ENCODE assay signal across 8 mouse cellular contexts in the genomic region with DNA sequence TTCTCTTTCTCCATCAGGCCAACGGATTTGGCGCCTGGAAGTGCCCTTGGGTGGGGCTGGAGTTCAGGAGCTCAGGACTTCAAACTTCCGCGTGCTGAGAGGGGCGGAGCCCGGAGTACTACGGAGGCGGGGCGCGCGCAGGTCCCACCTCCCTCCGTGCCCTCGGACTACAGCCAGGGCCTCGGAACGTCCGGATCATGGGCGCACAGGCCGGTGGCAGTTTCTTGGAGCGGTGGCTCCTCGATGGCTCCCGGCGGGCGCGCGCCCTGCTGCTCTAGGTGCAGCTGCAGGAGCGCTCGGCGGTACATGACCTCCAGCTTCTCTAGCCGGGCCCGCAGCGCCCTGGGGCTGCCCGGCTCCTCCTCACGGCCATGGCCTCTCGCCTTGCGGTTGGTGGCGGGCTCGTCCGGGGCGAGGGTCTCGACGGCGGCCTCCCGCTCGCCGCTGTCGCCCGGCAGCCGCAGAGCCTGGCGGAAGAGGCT. TPM values are rescaled to one million over a fixed set of nuclear protein-coding genes. Genes with fewer than 3 reads are reported as not detected.
DNase-seq lines count a peak whose midpoint lies in the region; ATAC-seq lines count a peak whose summit lies in the region.

No protein-coding gene starts in this region.

- peak; percentile 89 for ATAC-seq in heart, embryonic 15.5 days (replicated peaks; ENCODE audit: insufficient number of reproducible peaks, insufficient read depth, low FRiP score, low read depth)
- ATAC-seq in liver, embryonic 13.5 days (ENCODE audit: low read depth) = peak; percentile 90
- peak; percentile 94 for ATAC-seq in stomach, embryonic 16.5 days (ENCODE audit: insufficient read depth, low FRiP score)

- peak overlapping the region; percentile 87 for H3K9ac ChIP-seq in heart, embryonic 15.5 days
- peak overlapping the region; percentile 95 for H3K9ac ChIP-seq in liver, embryonic 13.5 days
- peak overlapping the region; percentile 95 for H3K9ac ChIP-seq in stomach, embryonic 16.5 days (ENCODE audit: low read length)

- H3K9me3 ChIP-seq in forebrain, embryonic 10.5 days = no peaks in the 10 kb centered on the region
- no peaks in the 10 kb centered on the region for H3K9me3 ChIP-seq in heart, embryonic 15.5 days (replicated peaks)
- H3K9me3 ChIP-seq in liver, embryonic 13.5 days (replicated peaks) = no peaks in the 10 kb centered on the region
- no peaks in the 10 kb centered on the region for H3K9me3 ChIP-seq in stomach, embryonic 16.5 days (replicated peaks; ENCODE audit: control insufficient read depth, low read length)

- no peaks in the 10 kb centered on the region for H3K36me3 ChIP-seq in forebrain, embryonic 10.5 days (replicated peaks)
- no peaks in the 10 kb centered on the region for H3K36me3 ChIP-seq in heart, embryonic 15.5 days
- no peaks in the 10 kb centered on the region for H3K36me3 ChIP-seq in liver, embryonic 13.5 days
- H3K36me3 ChIP-seq in stomach, embryonic 16.5 days (ENCODE audit: control insufficient read depth, insufficient read depth, low read length) = no peaks in the 10 kb centered on the region

- H3K4me3 ChIP-seq in forebrain, embryonic 10.5 days = peak overlapping the region; percentile 75
- peak overlapping the region; percentile 66 for H3K4me3 ChIP-seq in heart, embryonic 15.5 days
- H3K4me3 ChIP-seq in liver, embryonic 13.5 days (replicated peaks) = peak overlapping the region; percentile 85
- peak overlapping the region; percentile 75 for H3K4me3 ChIP-seq in stomach, embryonic 16.5 days (replicated peaks; ENCODE audit: low read length)

- H3K4me1 ChIP-seq in forebrain, embryonic 10.5 days = peaks cover 11% of the 10 kb centered on the region
- H3K4me1 ChIP-seq in heart, embryonic 15.5 days (replicated peaks) = peaks cover 6% of the 10 kb centered on the region
- peaks cover 32% of the 10 kb centered on the region for H3K4me1 ChIP-seq in liver, embryonic 13.5 days (replicated peaks)
- H3K4me1 ChIP-seq in stomach, embryonic 16.5 days (ENCODE audit: control insufficient read depth, insufficient read depth, low read length) = no peaks in the 10 kb centered on the region

- under 1% methylated on average over 47 of the region's 49 CpGs for WGBS in forebrain, embryonic 10.5 days
- WGBS in heart, embryonic 15.5 days = under 1% methylated on average over 46 of the region's 49 CpGs
- under 1% methylated on average over 49 of the region's 49 CpGs for WGBS in liver, embryonic 13.5 days (ENCODE audit: insufficient replicate concordance)
- under 1% methylated on average over 46 of the region's 49 CpGs for WGBS in stomach, embryonic 16.5 days

- H3K4me2 ChIP-seq in heart, embryonic 15.5 days = peak overlapping the region; percentile 94
- H3K4me2 ChIP-seq in liver, embryonic 13.5 days = peak overlapping the region; percentile 98
- H3K4me2 ChIP-seq in stomach, embryonic 16.5 days (ENCODE audit: low read depth, low read length) = peak overlapping the region; percentile 75

- peak overlapping the region; percentile 96 for H3K27ac ChIP-seq in forebrain, embryonic 10.5 days
- peak overlapping the region; percentile 92 for H3K27ac ChIP-seq in heart, embryonic 15.5 days
- H3K27ac ChIP-seq in liver, embryonic 13.5 days = peak overlapping the region; percentile 96
- H3K27ac ChIP-seq in stomach, embryonic 16.5 days (ENCODE audit: low read length) = peak overlapping the region; percentile 97

- peak; percentile 45 to 49 for DNase-seq in CD8-positive naive resting alpha-beta T cell, adult 2 months (ENCODE audit: low read depth in 2 of 2, low spot score in 2 of 2)
- DNase-seq in c-Kit-positive CD71-negative TER-119-negative erythroid progenitor cells, embryonic 14.5 days (ENCODE audit: low read depth) = peak; percentile 51
- peak; percentile 85 for DNase-seq in forebrain, embryonic 10.5 days (ENCODE audit: extremely low spot score, low spot score)
- peak; percentile 90 to 94 for DNase-seq in kidney, postnatal 25 days
- peak; percentile 64 for DNase-seq in liver, embryonic 13.5 days
- DNase-seq in neural tube, embryonic 10.5 days (ENCODE audit: extremely low spot score, low spot score) = peak; percentile 79

- H3K27me3 ChIP-seq in forebrain, embryonic 10.5 days (ENCODE audit: poor library complexity, severe bottlenecking) = no peaks in the 10 kb centered on the region
- H3K27me3 ChIP-seq in heart, embryonic 15.5 days = no peaks in the 10 kb centered on the region
- H3K27me3 ChIP-seq in liver, embryonic 13.5 days = no peaks in the 10 kb centered on the region
- no peaks in the 10 kb centered on the region for H3K27me3 ChIP-seq in stomach, embryonic 16.5 days (ENCODE audit: control insufficient read depth, insufficient read depth, low read length)

RNA-seq across cellular contexts. Expression of a gene that starts 0.6 kb away (rescaled TPM):
- polyA plus RNA-seq in forebrain, embryonic 10.5 days (2016; fragmentation: Nextera tagmentation; extraction: Ambion mirVana) = 2.3 and 2.8 TPM in 2 replicates
- polyA plus RNA-seq in heart, embryonic 15.5 days (2015; fragmentation: Nextera tagmentation; extraction: Ambion mirVana) = 3.2 and 3.9 TPM in 2 replicates
- polyA plus RNA-seq in liver, embryonic 13.5 days (2015; fragmentation: Nextera tagmentation; extraction: Ambion mirVana) = 2.3 and 2.9 TPM in 2 replicates
- polyA plus RNA-seq in stomach, embryonic 16.5 days (2015; fragmentation: Nextera tagmentation; extraction: Ambion mirVana) = 0.65 and 0.98 TPM in 2 replicates

Comparison
In these comparisons a context has a peak if more than half of its experiments do, and no peak if none do; other contexts are left out.
1. Peak in every context shown above with its lines: DNase-seq, ATAC-seq, H3K4me3 ChIP-seq and H3K27ac ChIP-seq.